Mouse (Mus musculus) heart, postnatal 0 days (tissue): ENCODE measurements at regions not wholly inside any gene's neighbourhood (a gene's known extent, or its start where the extent isn't known, plus 50 kb on each side); places are given as distances from the start of the nearest gene placed in this dataset.

ENCODE experiments used
- CTCF ChIP-seq: IDR thresholded peaks from 2 replicates; pipeline ENCODE4 v1.5.1; 2016; ENCODE audit warnings: antibody characterized with exemption, control low read depth, low read depth
- EP300 ChIP-seq: IDR thresholded peaks from 2 replicates; pipeline ENCODE4 v1.6.1; 2016; ENCODE audit warnings: antibody characterized with exemption, low read depth

DNA sequence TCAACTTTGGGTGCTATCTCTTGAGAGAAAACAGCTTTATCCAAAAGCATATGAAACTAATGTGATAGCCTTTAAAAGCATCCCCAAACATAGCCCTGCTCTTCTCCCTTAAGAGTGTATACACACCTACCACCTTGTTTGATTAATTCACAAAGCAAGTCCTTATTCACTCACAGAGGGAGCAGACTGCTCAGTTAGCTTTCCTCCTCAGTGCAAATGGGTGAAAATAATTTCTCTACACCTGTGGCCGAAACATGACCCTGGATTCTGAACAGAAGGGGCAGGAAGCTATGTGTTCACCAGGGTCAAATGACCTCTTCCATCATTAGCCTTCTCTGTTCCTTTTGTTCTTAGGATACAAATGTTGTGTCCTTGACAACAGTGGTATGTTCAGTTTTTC, 181.2 kb upstream of the Camk1g start:
- TF ChIP-seq CTCF = no peak
- TF ChIP-seq EP300 = no peak
